Mouse (Mus musculus) embryo, embryonic 11 days (tissue): ENCODE results near the gene Adcy1.

Experiments
- DNase-seq: peaks from one replicate; pipeline ENCODE4 v3.0.0-alpha.2; 2015

Adcy1 gene

DNA sequence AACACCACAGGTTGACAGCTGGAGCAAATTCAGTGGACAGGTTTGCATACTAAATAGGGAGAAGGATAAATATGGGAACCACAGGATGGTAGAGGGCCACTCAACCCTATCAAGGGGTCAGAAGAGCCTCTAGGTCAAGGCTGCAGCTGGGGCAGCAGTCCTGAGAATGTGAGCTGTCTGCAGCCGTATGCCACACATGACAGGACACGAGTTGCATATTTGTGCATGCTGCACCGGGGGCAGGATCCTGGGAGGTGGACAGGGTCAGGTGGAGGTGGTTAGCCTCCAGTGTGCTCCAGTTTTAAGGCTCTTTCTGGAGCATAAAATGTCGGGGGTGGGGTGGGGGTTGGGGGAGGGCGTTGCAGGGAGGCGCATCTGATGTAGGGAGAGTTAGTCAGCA is 8.3 kb downstream of the Adcy1 start:
- no peak for DNase-seq

- no peak for DNase-seq
Observed at GRCm38 (mm10) chr11:7073556-7073955, 10.3 kb downstream of the Adcy1 start.

DNA sequence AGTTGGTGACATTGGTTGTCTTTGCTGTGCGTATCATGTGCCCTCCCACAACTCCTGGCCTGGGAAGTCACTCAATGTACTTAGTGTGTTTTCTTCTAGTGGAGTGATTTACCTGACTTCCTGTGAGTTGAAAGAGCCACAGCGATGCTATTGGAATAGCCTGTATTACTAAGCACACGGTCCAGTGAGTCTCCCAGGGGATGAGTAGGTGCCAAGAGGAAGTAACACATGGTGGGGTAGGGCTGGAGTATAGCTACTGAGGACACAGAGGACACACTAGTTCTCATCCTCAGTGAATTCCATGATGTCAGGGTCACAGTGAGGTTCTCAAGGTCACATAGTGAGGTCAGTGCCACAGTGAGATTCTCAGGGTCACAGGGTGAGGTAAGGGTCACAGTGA is 13.2 kb downstream of the Adcy1 start:
- no peak for DNase-seq

DNA sequence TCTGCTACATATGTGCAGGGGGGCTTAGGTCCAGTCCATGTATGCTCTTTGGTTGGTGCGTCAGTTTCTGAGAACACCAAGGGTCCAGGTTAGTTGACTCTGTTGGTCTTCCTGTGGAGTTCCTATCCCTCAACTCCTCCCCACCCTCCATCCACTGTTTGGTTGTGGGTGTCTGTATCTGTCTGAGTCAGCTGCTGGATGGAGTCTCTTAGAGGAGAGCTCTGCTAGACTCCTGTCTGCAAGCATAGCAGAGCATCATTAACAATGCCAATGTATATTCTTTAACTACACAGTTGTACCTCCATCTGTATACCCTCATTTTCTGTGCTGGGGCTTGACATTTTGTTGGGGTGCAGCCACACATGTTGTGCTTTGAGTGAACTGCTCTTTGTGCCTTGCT is 18.6 kb downstream of the Adcy1 start:
- no peak for DNase-seq

- DNase-seq: no peak
Observed at GRCm38 (mm10) chr11:7083911-7084310, 20.6 kb downstream of the Adcy1 start.

DNA sequence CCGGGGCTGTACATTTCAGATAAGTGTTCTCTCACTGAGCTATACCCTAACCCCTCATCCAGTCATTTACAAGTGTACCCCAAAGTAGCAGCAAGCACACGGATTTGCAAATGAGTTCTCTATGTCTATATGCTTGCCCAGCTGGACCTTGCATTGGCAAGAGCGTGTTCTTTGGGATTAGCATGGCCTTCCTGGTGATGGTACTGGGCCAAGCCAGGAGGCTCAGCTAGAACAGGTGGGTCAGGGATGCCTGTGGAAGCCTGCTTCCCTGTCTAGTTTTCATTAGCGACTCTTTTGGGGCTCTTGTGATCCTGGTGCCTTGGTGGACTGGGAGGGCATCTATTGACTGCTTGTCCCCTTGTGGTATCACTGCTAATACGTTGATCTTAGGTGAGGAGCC is 21.9 kb downstream of the Adcy1 start:
- DNase-seq: no peak

GRCm38 (mm10) chr11:7091120-7091519 is 27.8 kb downstream of the Adcy1 start:
- no peak for DNase-seq

GRCm38 (mm10) chr11:7094844-7095243 is 31.6 kb downstream of the Adcy1 start:
- DNase-seq: no peak

DNA sequence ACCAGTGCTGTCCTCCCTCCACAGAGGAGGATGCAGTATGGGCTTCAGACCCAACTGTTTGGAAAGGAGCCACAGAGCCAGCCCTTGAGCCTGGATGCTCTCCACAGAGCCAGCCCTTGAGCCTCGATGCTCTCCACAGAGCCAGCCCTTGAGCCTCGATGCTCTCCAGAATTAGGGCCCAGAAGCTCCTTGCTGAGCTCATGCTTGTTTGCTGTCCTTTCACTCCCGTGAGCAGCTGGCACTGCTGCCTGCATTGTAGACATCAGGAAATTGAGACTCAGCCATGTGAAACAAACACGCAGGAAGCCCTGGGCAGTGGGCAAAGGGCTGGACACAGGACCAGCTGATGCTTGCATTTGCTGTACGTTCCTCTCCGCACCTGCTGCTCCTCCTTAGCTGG is 38.4 kb downstream of the Adcy1 start:
- DNase-seq: no peak

- no peak for DNase-seq
Observed at GRCm38 (mm10) chr11:7102256-7103194, 39.2 kb downstream of the Adcy1 start.

DNA sequence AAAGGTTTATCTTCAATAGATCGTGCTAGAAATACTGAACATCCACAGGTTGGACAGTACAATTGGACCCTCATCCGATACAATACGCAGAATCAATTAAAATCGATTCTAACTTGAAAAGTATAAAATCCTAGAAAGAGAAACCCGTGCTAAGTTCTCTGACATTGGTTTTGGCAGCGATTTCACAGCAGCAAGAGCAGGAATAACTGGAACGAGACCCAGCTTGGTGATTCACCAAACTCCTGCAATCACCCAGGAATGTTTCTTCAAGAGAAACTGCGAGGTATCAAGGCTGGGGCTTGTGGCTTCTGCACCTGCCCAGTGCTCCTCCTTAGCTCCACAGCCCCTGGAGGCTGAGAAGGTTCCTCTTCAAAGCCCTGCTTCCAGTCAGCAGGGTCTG is 42.0 kb downstream of the Adcy1 start:
- DNase-seq: no peak

GRCm38 (mm10) chr11:7109131-7109530 is 45.8 kb downstream of the Adcy1 start:
- DNase-seq: no peak

DNA sequence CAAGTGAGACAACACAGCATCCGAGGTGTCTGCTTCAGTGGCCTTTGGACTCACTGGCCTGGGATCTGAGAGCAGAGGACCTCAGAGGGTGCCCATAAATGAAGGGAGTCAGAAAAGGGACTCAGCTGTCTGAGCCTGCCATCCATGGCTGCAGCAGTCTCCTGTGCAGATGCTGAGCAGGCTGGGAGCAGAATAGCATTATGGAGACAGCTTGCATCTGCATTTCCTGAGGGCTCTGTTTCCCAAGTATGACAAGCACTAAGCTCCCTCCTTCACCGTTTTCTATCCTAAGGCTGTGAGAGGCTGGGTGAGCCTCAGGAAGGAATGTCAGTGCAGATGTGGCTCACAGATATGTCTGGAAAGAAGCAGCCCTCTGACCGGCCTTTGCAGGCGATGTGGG is 49.8 kb downstream of the Adcy1 start:
- DNase-seq: no peak

DNA sequence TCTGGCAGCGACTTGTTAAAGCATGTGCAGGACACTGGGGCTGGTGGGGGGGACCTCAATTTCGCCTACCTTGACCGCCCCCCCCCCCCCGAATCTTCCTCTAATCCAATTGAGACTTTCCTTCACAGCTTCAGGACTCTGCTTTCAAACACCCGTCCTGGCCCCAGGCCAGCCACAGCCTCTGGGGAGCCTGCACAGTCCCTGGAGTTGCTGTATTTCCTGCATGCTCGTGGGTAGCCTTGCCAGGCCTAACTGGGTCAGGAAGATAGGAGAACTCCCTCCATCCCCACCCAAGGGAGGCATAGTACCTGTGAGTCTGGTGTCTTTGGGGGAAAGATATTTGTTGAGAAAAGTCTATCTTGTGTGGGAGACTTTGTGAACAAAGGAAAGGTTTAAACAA is 50.4 kb downstream of the Adcy1 start:
- DNase-seq: no peak

DNA sequence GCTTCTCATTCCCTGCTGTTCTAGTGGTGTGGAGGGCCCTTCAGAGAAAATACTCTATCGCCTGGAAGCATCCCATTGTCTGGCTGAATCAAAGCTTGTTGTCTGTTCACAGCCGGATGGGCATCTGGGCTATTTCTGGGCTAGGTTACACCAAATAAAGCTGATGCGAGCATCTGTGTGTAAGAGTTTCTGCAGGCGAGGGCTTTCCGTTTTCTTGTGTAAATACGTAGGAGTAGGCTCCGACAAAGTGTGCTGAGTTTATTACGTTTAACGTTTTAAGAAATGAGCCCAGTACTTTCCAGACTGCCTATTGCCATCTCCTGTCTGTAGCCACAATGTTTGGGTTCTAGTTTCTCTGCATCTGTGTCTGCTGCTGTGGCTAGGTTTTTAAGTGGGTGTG is 51.0 kb downstream of the Adcy1 start:
- DNase-seq: no peak

GRCm38 (mm10) chr11:7116647-7117046 is 53.4 kb downstream of the Adcy1 start:
- no peak for DNase-seq

GRCm38 (mm10) chr11:7129319-7130051 is 66.2 kb downstream of the Adcy1 start:
- no peak for DNase-seq

GRCm38 (mm10) chr11:7132736-7133387 is 69.6 kb downstream of the Adcy1 start:
- no peak for DNase-seq

DNA sequence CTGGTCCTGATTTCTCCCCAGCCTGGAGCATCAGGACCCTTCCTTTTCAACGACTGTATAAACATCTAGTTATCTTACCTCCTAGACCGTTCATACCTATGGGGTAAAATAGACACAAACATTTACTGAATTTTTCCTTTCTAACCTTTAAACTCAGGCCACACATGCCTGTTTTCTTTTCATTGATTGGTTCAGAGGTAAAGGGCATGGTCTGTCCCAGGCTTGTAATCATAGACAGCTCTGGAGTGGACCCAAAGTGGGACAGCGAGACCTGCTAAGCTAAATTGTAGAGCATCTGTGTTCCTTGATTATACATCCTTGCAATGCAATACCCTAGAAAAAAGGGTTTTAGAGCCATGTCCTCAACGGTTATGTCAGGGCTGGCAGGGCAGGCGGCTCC is 70.4 kb downstream of the Adcy1 start:
- no peak for DNase-seq

DNA sequence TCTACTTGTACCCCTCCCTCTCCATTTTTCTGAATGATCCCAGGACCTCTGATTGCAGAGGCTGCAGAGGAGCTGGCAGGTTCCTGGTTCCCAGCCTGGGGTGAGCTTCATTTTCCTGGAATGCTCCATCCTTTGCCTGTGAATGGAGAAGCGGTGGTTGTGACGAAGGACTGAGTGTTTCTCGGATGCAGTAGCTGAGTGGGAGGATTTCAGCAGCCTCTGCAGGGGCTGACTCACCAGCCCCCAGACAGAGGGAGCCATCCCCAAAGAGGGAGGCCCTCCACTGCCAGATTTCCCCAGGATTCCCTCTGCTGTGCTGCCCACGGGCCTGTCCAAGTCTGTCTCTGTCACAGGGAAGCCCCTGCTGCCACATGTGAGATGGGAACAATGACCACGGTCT is 71.0 kb downstream of the Adcy1 start:
- DNase-seq: no peak

GRCm38 (mm10) chr11:7135301-7135700 is 72.0 kb downstream of the Adcy1 start:
- DNase-seq: no peak

GRCm38 (mm10) chr11:7135763-7136162 is 72.5 kb downstream of the Adcy1 start:
- no peak for DNase-seq

DNA sequence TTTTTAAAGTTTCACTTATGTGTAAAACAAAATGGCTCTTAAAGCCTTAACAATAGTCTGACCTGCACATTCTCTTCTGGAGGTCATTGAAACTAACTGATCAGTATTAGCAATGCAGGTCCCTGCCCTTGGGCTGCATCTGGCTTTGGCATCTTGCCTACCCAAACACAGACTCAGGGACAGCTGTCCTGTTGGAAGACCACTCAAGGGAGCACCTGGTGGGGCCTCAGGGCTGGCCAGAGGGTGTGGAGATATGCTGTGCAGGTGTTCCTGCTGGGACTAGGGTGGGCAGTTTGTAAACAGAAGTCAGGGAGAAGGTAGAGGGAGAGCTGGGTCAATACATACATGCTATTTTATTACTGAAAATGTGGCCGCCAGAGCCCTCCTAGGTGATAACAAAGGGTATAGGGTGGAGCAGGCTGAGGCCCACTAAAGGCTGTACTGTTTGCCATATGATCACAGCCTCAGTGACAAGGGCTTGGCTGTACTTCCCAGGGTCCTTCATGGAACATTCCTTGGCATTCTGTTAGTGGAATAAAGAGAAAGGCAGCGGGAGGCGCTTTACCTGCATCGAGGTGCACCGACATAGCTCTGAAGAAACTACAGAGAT is 73.1 kb downstream of the Adcy1 start:
- no peak for DNase-seq
